Mouse (Mus musculus): Measurements from ENCODE around the gene Pus7l.

DNA sequence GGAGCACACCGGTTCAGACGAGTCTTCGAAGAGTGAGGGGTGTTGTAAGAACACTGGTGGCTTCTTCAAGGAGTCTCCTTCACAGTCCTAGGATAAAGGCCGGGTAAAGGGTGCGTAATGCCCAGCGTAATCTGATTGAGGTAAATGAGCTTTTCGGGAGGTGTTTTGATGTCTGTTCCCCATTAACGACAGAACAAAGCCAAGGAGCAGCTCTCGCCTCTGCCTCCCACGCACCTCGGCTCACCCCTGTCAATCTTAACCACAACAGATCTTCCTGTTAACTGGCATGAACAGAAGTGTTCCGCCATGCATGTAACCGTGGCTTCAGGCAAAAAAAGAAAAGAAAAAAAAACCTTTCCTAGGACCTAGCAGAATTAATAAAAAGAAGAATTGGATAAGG, 64.6 kb downstream of the Pus7l start:
- TF ChIP-seq POLR2A (IDR thresholded peaks at IDR 0.05; ENCODE audit: low read depth, low read length): no peak
- TF ChIP-seq CTCF (conservative IDR thresholded peaks at IDR 0.05; ENCODE audit: insufficient read depth, insufficient read length, low read depth, low read length): no peak

All from kidney, adult 2 months (tissue).